Mouse (Mus musculus): ENCODE measurements around the gene Mthfd1l. TPM values are rescaled to one million over a fixed set of nuclear protein-coding genes. Genes with fewer than 3 reads are reported as not detected.

The Mthfd1l gene
- polyA plus RNA-seq, 1 experiment from 2014 or later, result 20.4 TPM

- peaks cover 15% of the 10 kb centered on the region for H3K4me1 ChIP-seq
Measured at GRCm38 (mm10) chr10:4162049-4162448, 189.1 kb downstream of the Mthfd1l start.

GRCm38 (mm10) chr10:4162976-4163375 is 190.1 kb downstream of the Mthfd1l start:
- 0 out of 2 replicates have a peak, but pooled peaks cover 2% of the 10 kb centered on the region for H3K9me3 ChIP-seq
- 83% methylated on average over 3 of the region's 3 CpGs for WGBS
- peak overlapping the region; percentile 65 for H3K27ac ChIP-seq (replicated peaks)
- peaks cover 16% of the 10 kb centered on the region for H3K4me1 ChIP-seq
- H3K4me3 ChIP-seq, result no peak overlapping the region
- H3K27me3 ChIP-seq (replicated peaks; ENCODE audit: low read depth, poor library complexity, severe bottlenecking), result no peaks in the 10 kb centered on the region
- DNase-seq (ENCODE audit: low spot score), result no peak
- H3K36me3 ChIP-seq (replicated peaks), result no peaks in the 10 kb centered on the region

More at GRCm38 (mm10) chr10:4162049-4162448, 189.1 kb downstream of the Mthfd1l start:
- DNase-seq (ENCODE audit: low spot score), result no peak
- H3K36me3 ChIP-seq (replicated peaks), result no peaks in the 10 kb centered on the region
- 0 out of 2 replicates have a peak, but pooled peaks cover 2% of the 10 kb centered on the region for H3K9me3 ChIP-seq
- no peak overlapping the region for H3K27ac ChIP-seq (replicated peaks)
- no peaks in the 10 kb centered on the region for H3K27me3 ChIP-seq (replicated peaks; ENCODE audit: low read depth, poor library complexity, severe bottlenecking)
- 78% methylated on average over 2 of the region's 2 CpGs for WGBS
- no peak overlapping the region for H3K4me3 ChIP-seq

- Histone ChIP-seq H3K9me3 (0 out of 2 replicates have a peak, but pooled peaks cover 2% of the 10 kb centered on the region), H3K27me3 (replicated peaks; ENCODE audit: low read depth, poor library complexity, severe bottlenecking) (no peaks in the 10 kb centered on the region), H3K36me3 (replicated peaks) (no peaks in the 10 kb centered on the region), H3K4me3 (no peak overlapping the region), H3K27ac (replicated peaks) (no peak overlapping the region), H3K4me1 (peaks cover 22% of the 10 kb centered on the region)
- DNase-seq (ENCODE audit: low spot score), result no peak
- 89% methylated on average over 9 of the region's 9 CpGs for WGBS
Measured at GRCm38 (mm10) chr10:4164681-4165080, 191.8 kb downstream of the Mthfd1l start.

GRCm38 (mm10) chr10:4168222-4168798 is 195.4 kb downstream of the Mthfd1l start:
- Histone ChIP-seq H3K36me3 (replicated peaks) (no peaks in the 10 kb centered on the region), H3K4me3 (no peak overlapping the region), H3K9me3 (0 out of 2 replicates have a peak, but pooled peaks cover 2% of the 10 kb centered on the region), H3K4me1 (peaks cover 7% of the 10 kb centered on the region), H3K27ac (replicated peaks) (no peak overlapping the region), H3K27me3 (replicated peaks; ENCODE audit: low read depth, poor library complexity, severe bottlenecking) (no peaks in the 10 kb centered on the region)
- no peak for DNase-seq (ENCODE audit: low spot score)
- 47% methylated on average over 5 of the region's 5 CpGs for whole genome bisulfite sequencing

GRCm38 (mm10) chr10:4174229-4174628 is 201.3 kb downstream of the Mthfd1l start:
- H3K36me3 ChIP-seq (replicated peaks), result no peaks in the 10 kb centered on the region
- H3K27me3 ChIP-seq (replicated peaks; ENCODE audit: low read depth, poor library complexity, severe bottlenecking), result no peaks in the 10 kb centered on the region
- no peak for DNase-seq (ENCODE audit: low spot score)
- H3K9me3 ChIP-seq, result no peaks in the 10 kb centered on the region
- H3K4me1 ChIP-seq, result peaks cover 6% of the 10 kb centered on the region; the same call in 1 of the 2 replicates
- WGBS, result 84% methylated on average over 5 of the region's 5 CpGs
- no peak overlapping the region for H3K4me3 ChIP-seq
- no peak overlapping the region for H3K27ac ChIP-seq (replicated peaks)

GRCm38 (mm10) chr10:4174717-4175116 is 201.8 kb downstream of the Mthfd1l start:
- no peak overlapping the region for H3K4me3 ChIP-seq
- no peaks in the 10 kb centered on the region for H3K27me3 ChIP-seq (replicated peaks; ENCODE audit: low read depth, poor library complexity, severe bottlenecking)
- WGBS, result 82% methylated on average over 3 of the region's 3 CpGs

GRCm38 (mm10) chr10:4177285-4177684 is 204.4 kb downstream of the Mthfd1l start:
- H3K27ac ChIP-seq (replicated peaks), result no peak overlapping the region
- no peak for DNase-seq (ENCODE audit: low spot score)
- no peaks in the 10 kb centered on the region for H3K36me3 ChIP-seq (replicated peaks)
- 94% methylated on average over 4 of the region's 4 CpGs for WGBS
- no peaks in the 10 kb centered on the region for H3K27me3 ChIP-seq (replicated peaks; ENCODE audit: low read depth, poor library complexity, severe bottlenecking)
- peaks cover 17% of the 10 kb centered on the region for H3K4me1 ChIP-seq
- no peaks in the 10 kb centered on the region for H3K9me3 ChIP-seq
- no peak overlapping the region for H3K4me3 ChIP-seq

More at GRCm38 (mm10) chr10:4174717-4175116, 201.8 kb downstream of the Mthfd1l start:
- H3K9me3 ChIP-seq, result no peaks in the 10 kb centered on the region
- H3K27ac ChIP-seq (replicated peaks), result 0 out of 2 replicates have a peak overlapping the region, but pooled peaks have one; percentile 14
- peaks cover 6% of the 10 kb centered on the region; the same call in 1 of the 2 replicates for H3K4me1 ChIP-seq
- H3K36me3 ChIP-seq (replicated peaks), result no peaks in the 10 kb centered on the region
- no peak for DNase-seq (ENCODE audit: low spot score)

- no peaks in the 10 kb centered on the region for H3K36me3 ChIP-seq (replicated peaks)
- 91% methylated on average over 7 of the region's 7 CpGs for WGBS
- H3K9me3 ChIP-seq, result no peaks in the 10 kb centered on the region
- no peak overlapping the region for H3K27ac ChIP-seq (replicated peaks)
- no peak overlapping the region for H3K4me3 ChIP-seq
- H3K27me3 ChIP-seq (replicated peaks; ENCODE audit: low read depth, poor library complexity, severe bottlenecking), result no peaks in the 10 kb centered on the region
- DNase-seq (ENCODE audit: low spot score), result no peak
- peaks cover 19% of the 10 kb centered on the region for H3K4me1 ChIP-seq
Measured at GRCm38 (mm10) chr10:4179049-4179790, 206.3 kb downstream of the Mthfd1l start.

GRCm38 (mm10) chr10:4181953-4182352 is 209.0 kb downstream of the Mthfd1l start:
- no peaks in the 10 kb centered on the region for H3K9me3 ChIP-seq
- H3K36me3 ChIP-seq (replicated peaks), result no peaks in the 10 kb centered on the region
- H3K27me3 ChIP-seq (replicated peaks; ENCODE audit: low read depth, poor library complexity, severe bottlenecking), result no peaks in the 10 kb centered on the region
- peak overlapping the region; percentile 49 for H3K27ac ChIP-seq (replicated peaks)
- DNase-seq (ENCODE audit: low spot score), result no peak
- WGBS, result 34% methylated on average over 1 of the region's 1 CpGs
- H3K4me1 ChIP-seq, result peaks cover 17% of the 10 kb centered on the region
- no peak overlapping the region for H3K4me3 ChIP-seq

GRCm38 (mm10) chr10:4182406-4182805 is 209.5 kb downstream of the Mthfd1l start:
- no peak overlapping the region for H3K27ac ChIP-seq (replicated peaks)
- no peaks in the 10 kb centered on the region for H3K36me3 ChIP-seq (replicated peaks)
- DNase-seq (ENCODE audit: low spot score), result no peak
- WGBS, result 82% methylated on average over 2 of the region's 2 CpGs
- H3K9me3 ChIP-seq, result no peaks in the 10 kb centered on the region
- H3K4me3 ChIP-seq, result no peak overlapping the region
- peaks cover 17% of the 10 kb centered on the region for H3K4me1 ChIP-seq
- H3K27me3 ChIP-seq (replicated peaks; ENCODE audit: low read depth, poor library complexity, severe bottlenecking), result no peaks in the 10 kb centered on the region

- Histone ChIP-seq H3K27me3 (replicated peaks; ENCODE audit: low read depth, poor library complexity, severe bottlenecking) (no peaks in the 10 kb centered on the region), H3K36me3 (replicated peaks) (no peaks in the 10 kb centered on the region), H3K9me3 (no peaks in the 10 kb centered on the region), H3K4me1 (peaks cover 13% of the 10 kb centered on the region), H3K27ac (replicated peaks) (no peak overlapping the region), H3K4me3 (no peak overlapping the region)
- 78% methylated on average over 18 of the region's 18 CpGs for WGBS
- peak; percentile 17 for DNase-seq (ENCODE audit: low spot score)
Measured at GRCm38 (mm10) chr10:4188614-4189402, 215.9 kb downstream of the Mthfd1l start.

GRCm38 (mm10) chr10:4189422-4189821 is 216.5 kb downstream of the Mthfd1l start:
- no peak for DNase-seq (ENCODE audit: low spot score)
- H3K36me3 ChIP-seq (replicated peaks), result no peaks in the 10 kb centered on the region
- H3K27me3 ChIP-seq (replicated peaks; ENCODE audit: low read depth, poor library complexity, severe bottlenecking), result no peaks in the 10 kb centered on the region
- H3K27ac ChIP-seq (replicated peaks), result no peak overlapping the region
- peaks cover 13% of the 10 kb centered on the region for H3K4me1 ChIP-seq
- no peak overlapping the region for H3K4me3 ChIP-seq
- 65% methylated on average over 6 of the region's 6 CpGs for WGBS
- H3K9me3 ChIP-seq, result no peaks in the 10 kb centered on the region

Measured in embryonic facial prominence, embryonic 10.5 days (tissue).